Mouse (Mus musculus) lung, embryonic 16.5 days (tissue): Measurements from ENCODE around the gene Nfasc. TPM values are rescaled to one million over a fixed set of nuclear protein-coding genes. Genes with fewer than 3 reads are reported as not detected.
A peak's percentile ranks its signal among the peaks of the same experiment; 100 is the strongest.

Experiments used
- ATAC-seq: fragments of 200-750 bp; cut with Nextera tagmentation; 2 replicates; pipeline ENCODE4 v1.8.0; 2017; ENCODE audit warnings: low read depth, mild to moderate bottlenecking, moderate library complexity
- H3K27ac ChIP-seq: fragments of 300-500 bp; sonication (generic); 2 replicates; pipeline ENCODE4 v1.5.1; 2014; ENCODE audit warnings: mild to moderate bottlenecking, control low read depth, low read length
- H3K27me3 ChIP-seq: fragments of 300-500 bp; sonication (generic); 2 replicates; pipeline ENCODE4 v1.6.1; 2014; ENCODE audit warnings: low read depth, low read length, mixed read lengths; ENCODE audit not compliant: control insufficient read depth, insufficient read depth
- H3K36me3 ChIP-seq: fragments of 300-500 bp; sonication (generic); 2 replicates; pipeline ENCODE4 v1.6.1; 2014; ENCODE audit warnings: low read length; ENCODE audit not compliant: control insufficient read depth, insufficient read depth
- H3K4me1 ChIP-seq: fragments of 300-500 bp; sonication (generic); replicated peaks from 2 replicates; pipeline ENCODE4 v1.6.1; 2014; ENCODE audit warnings: low read length, mixed read lengths; ENCODE audit not compliant: control insufficient read depth, insufficient read depth
- H3K4me2 ChIP-seq: fragments of 300-500 bp; sonication (generic); 2 replicates; pipeline ENCODE4 v1.6.1; 2014; ENCODE audit warnings: low read depth, low read length, control low read depth
- H3K4me3 ChIP-seq: fragments of 300-500 bp; sonication (generic); 2 replicates; pipeline ENCODE4 v1.5.1; 2014; ENCODE audit warnings: mild to moderate bottlenecking, low read length, control low read depth
- H3K9ac ChIP-seq: fragments of 300-500 bp; sonication (generic); 2 replicates; pipeline ENCODE4 v1.6.1; 2014; ENCODE audit warnings: low read length, control low read depth
- H3K9me3 ChIP-seq: fragments of 300-500 bp; sonication (generic); 2 replicates; pipeline ENCODE4 v1.6.1; 2016; ENCODE audit warnings: low read length; ENCODE audit not compliant: control insufficient read depth
- WGBS: fragments of 180-500 bp; shearing (Covaris S2); extraction: QIAGEN DNeasy Blood & Tissue Kit; methylation state at CpG from one replicate; pipeline ENCODE4 v1.1.7; 2014; 5-methylcytosine and 5-hydroxymethylcytosine counted together
- polyA plus RNA-seq: library from polyadenylated mRNA; unstranded; fragments of >200 nt; fragmentation: Nextera tagmentation; extraction: Ambion mirVana; gene quantifications from 2 replicates; pipeline ENCODE4 v1.2.1, GENCODE M21; 2015

The Nfasc gene
- polyA plus RNA-seq, 1 experiment from 2014 or later = 0.18 TPM

- Histone ChIP-seq H3K36me3 (no peaks in the 10 kb centered on the region), H3K4me2 (no peak overlapping the region), H3K4me1 (no peaks in the 10 kb centered on the region), H3K27ac (no peak overlapping the region), H3K27me3 (no peaks in the 10 kb centered on the region), H3K4me3 (no peak overlapping the region), H3K9me3 (no peaks in the 10 kb centered on the region), H3K9ac (no peak overlapping the region; the same call in 1 of the 2 replicates)
- 10% methylated on average over 5 of the region's 5 CpGs for WGBS
- no peak for ATAC-seq
Observed at GRCm38 (mm10) chr1:132530631-132531191, 210.9 kb downstream of the Nfasc start.

- no peak overlapping the region for H3K4me3 ChIP-seq
- ATAC-seq = no peak
- H3K4me2 ChIP-seq = no peak overlapping the region
- H3K36me3 ChIP-seq = no peaks in the 10 kb centered on the region
- no peaks in the 10 kb centered on the region for H3K4me1 ChIP-seq
- H3K9ac ChIP-seq = no peak overlapping the region
- H3K27me3 ChIP-seq = no peaks in the 10 kb centered on the region
- WGBS = 82% methylated on average over 19 of the region's 19 CpGs
- no peaks in the 10 kb centered on the region for H3K9me3 ChIP-seq
- H3K27ac ChIP-seq = no peak overlapping the region
Observed at GRCm38 (mm10) chr1:132528647-132529334, 212.8 kb downstream of the Nfasc start.

DNA sequence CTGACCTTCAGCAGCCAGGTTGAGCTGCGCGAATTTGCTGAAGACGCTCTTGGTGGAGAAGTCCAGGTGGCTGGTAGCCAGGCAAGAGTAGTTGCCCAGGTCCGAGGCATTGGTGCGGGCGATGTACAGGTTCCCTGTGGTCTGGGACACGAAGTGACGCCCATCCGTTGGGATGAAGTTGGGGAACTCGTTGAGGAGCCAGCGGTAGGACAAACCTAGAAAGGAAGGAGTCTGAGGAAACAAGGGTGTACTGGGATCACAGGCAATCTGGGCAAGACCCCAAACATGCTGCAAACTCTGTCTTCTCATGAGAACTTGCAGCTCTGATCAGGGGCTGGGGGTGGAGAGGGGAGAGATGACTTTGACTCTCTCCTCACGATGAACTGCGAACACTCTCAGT lies 213.5 kb downstream of the Nfasc start:
- no peak overlapping the region for H3K9ac ChIP-seq
- H3K4me2 ChIP-seq = no peak overlapping the region
- WGBS = 84% methylated on average over 13 of the region's 13 CpGs
- H3K27me3 ChIP-seq = no peaks in the 10 kb centered on the region
- H3K9me3 ChIP-seq = no peaks in the 10 kb centered on the region
- no peak overlapping the region for H3K27ac ChIP-seq
- no peaks in the 10 kb centered on the region for H3K4me1 ChIP-seq
- H3K4me3 ChIP-seq = no peak overlapping the region
- no peak for ATAC-seq
- no peaks in the 10 kb centered on the region for H3K36me3 ChIP-seq

DNA sequence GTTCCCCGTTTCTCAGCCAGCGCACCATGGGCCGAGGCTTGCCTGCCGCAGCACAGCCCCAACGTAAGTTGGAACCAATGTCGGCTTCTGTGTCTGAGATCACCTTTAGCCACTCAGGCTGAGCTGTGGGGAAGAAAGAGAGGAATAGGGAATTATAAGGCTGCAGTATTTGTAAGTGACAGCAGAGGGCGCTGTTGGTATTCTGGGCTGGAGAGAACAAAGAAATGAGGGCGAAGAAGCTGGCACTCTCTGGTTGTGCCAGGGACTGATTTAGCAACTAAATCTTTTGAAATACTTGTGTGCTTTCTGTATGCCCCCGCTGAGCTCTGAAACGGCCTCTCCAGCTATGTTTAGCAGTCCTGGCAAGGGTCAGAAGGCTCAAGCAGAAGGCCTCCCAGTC lies 215.8 kb downstream of the Nfasc start:
- H3K4me1 ChIP-seq = no peaks in the 10 kb centered on the region
- H3K9me3 ChIP-seq = no peaks in the 10 kb centered on the region
- no peak overlapping the region for H3K27ac ChIP-seq
- no peak overlapping the region for H3K9ac ChIP-seq
- ATAC-seq = 0 out of 2 replicates have a peak, but pooled peaks have one; percentile 22
- no peak overlapping the region for H3K4me3 ChIP-seq
- no peak overlapping the region for H3K4me2 ChIP-seq
- 5% methylated on average over 10 of the region's 10 CpGs for WGBS
- H3K36me3 ChIP-seq = no peaks in the 10 kb centered on the region
- H3K27me3 ChIP-seq = no peaks in the 10 kb centered on the region

DNA sequence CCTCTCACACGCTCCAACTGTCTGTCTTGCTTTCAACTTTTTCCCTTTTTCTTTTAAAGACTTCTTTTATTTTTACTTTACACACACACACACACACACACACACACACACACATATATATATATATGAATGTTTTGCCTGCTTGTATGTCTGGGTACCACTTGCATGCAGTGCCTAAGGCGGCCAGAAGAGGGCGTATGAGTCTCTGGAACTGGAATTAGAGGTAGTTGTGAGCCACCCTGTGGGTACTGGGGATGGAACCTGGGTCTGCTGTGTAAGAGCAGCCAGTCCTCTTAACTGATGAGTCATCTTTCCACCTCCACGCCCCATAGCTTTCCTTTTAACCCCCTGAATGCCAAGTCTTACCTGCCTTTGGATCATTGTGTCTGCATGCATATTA lies 217.7 kb downstream of the Nfasc start:
- Histone ChIP-seq H3K4me3 (no peak overlapping the region), H3K27me3 (no peaks in the 10 kb centered on the region), H3K27ac (no peak overlapping the region), H3K4me1 (no peaks in the 10 kb centered on the region), H3K4me2 (no peak overlapping the region), H3K36me3 (no peaks in the 10 kb centered on the region), H3K9me3 (no peaks in the 10 kb centered on the region), H3K9ac (no peak overlapping the region)
- no peak for ATAC-seq
- WGBS = 25% methylated on average over 4 of the region's 4 CpGs

DNA sequence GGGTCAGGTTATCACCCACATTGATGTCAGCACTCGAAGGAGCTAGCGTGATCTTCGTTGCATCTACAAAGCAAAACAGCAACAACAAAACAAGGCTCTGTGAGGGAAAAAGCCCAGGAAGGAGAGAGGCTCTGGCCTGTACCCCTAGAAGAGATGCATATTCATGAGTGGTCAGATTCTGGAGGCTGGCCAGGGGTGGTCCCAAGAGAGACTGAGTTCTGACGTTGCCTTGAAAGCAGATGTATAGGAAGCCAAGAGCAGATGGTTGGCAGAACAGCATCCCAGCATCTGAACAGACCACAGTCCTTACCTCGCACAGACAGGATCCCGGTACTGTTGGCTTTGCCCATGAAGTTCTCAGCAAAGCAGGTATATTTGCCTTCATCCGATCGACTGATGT lies 218.5 kb downstream of the Nfasc start:
- H3K36me3 ChIP-seq = no peaks in the 10 kb centered on the region
- no peaks in the 10 kb centered on the region for H3K4me1 ChIP-seq
- ATAC-seq = no peak
- no peak overlapping the region for H3K4me3 ChIP-seq
- WGBS = 80% methylated on average over 8 of the region's 8 CpGs
- no peak overlapping the region for H3K27ac ChIP-seq
- H3K9me3 ChIP-seq = no peaks in the 10 kb centered on the region
- no peak overlapping the region for H3K4me2 ChIP-seq
- no peaks in the 10 kb centered on the region for H3K27me3 ChIP-seq
- no peak overlapping the region for H3K9ac ChIP-seq

DNA sequence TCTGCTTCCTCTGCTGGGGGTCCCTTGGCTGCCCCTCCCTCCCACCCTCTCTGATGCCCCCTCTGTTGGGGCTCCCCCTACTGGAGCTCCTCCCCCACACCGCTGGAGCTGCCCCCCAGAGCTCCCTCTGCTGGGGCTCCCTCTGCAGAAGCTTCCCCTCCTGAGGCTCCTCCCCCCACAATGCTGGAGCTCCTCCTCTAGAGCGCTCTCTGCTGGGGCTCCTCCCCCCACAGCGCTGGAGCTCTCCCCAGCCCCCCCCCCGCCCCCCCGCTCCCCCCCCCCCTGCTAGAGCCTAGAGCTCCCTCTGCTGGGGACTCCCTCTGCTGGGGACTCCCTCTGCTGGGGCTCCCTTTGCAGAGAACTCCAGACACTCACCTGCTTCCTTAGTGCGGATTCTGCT lies 220.8 kb downstream of the Nfasc start:
- no peak overlapping the region for H3K27ac ChIP-seq
- peak; percentile 84 for ATAC-seq
- H3K9me3 ChIP-seq = no peaks in the 10 kb centered on the region
- H3K27me3 ChIP-seq = no peaks in the 10 kb centered on the region
- no peak overlapping the region for H3K4me3 ChIP-seq
- H3K9ac ChIP-seq = no peak overlapping the region
- no peaks in the 10 kb centered on the region for H3K36me3 ChIP-seq
- 19% methylated on average over 2 of the region's 6 CpGs for WGBS
- H3K4me2 ChIP-seq = no peak overlapping the region
- no peaks in the 10 kb centered on the region for H3K4me1 ChIP-seq

- H3K27me3 ChIP-seq = no peaks in the 10 kb centered on the region
- H3K4me1 ChIP-seq = no peaks in the 10 kb centered on the region
- H3K4me3 ChIP-seq = no peak overlapping the region
- WGBS = 88% methylated on average over 11 of the region's 11 CpGs
- no peaks in the 10 kb centered on the region for H3K9me3 ChIP-seq
- H3K4me2 ChIP-seq = no peak overlapping the region
- H3K36me3 ChIP-seq = no peaks in the 10 kb centered on the region
- no peak for ATAC-seq
- H3K9ac ChIP-seq = no peak overlapping the region
- no peak overlapping the region for H3K27ac ChIP-seq
Observed at GRCm38 (mm10) chr1:132519734-132520133, 221.9 kb downstream of the Nfasc start.

DNA sequence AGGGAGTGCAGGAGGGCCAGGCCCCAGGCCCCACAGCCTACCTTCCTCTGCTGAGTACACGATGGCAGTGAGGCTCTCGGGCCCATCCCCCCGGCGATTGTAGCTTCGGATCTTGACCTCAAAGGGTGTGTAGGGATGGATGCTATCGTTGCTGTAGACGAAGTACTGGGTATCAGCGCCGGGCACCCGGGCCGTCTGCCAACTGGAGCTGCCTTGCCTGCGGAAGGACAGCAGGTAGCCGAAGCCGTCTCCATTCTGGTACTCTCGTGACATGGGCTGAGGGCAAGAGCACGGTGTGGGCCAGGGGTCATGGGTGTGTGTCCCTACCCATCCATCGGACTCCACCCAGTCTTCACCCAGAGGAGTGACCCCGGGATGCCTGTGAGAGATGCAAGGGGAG lies 223.0 kb downstream of the Nfasc start:
- Histone ChIP-seq H3K4me1 (no peaks in the 10 kb centered on the region), H3K27ac (no peak overlapping the region), H3K27me3 (no peaks in the 10 kb centered on the region), H3K9me3 (no peaks in the 10 kb centered on the region), H3K4me3 (no peak overlapping the region), H3K9ac (no peak overlapping the region), H3K4me2 (no peak overlapping the region), H3K36me3 (no peaks in the 10 kb centered on the region)
- no peak for ATAC-seq
- 63% methylated on average over 18 of the region's 18 CpGs for WGBS
